Mouse (Mus musculus) testis, postnatal 14 days (tissue): ENCODE measurements around the gene Kansl1l.

ENCODE experiments used
- DNase-seq: peaks from one replicate; pipeline ENCODE4 v3.0.0; 2021; ENCODE audit warnings: low spot score

Gene Kansl1l

GRCm38 (mm10) chr1:66816837-66817452, 417 bp downstream of the Kansl1l start:
- DNase-seq = peak; percentile 92

DNA sequence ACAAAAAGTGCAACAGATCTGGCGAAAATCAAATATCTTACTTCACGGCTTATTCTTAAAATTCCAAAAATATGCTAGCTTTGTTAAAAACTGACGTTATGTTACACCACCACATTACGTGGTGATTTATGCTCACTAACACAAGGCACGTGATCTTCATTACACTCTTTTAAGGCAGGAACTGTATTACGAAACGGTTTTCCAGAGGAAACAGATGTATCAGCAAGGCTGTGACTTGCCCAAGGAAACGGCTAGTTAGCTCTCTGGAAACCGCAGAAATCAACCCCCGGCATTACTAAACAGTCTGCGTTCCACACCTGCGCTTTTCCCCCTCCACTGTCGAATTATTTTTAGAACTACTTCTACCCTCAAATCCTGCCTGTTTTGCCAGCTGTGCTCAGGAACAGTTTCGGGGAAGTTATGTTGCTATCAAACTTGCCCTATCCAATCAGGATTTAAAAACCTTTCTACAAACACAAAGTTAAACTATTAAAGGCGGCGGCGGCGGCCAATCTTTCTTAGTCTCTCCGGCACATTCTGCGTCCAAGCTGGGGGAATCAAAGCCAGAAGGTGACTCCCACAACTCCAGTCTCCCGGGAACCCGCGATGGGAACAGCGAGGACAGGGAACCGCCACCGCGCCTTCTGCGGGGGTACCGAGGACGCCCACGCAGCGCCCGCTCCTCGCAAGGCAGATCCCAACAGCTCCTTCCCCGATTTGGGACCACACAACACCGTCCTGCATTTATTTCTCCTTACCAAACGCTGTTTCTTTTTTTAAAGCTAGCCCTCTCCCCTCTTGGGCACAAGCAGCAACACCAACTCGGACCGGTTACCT, 1.2 kb downstream of the Kansl1l start:
- DNase-seq = peak; percentile 81

DNA sequence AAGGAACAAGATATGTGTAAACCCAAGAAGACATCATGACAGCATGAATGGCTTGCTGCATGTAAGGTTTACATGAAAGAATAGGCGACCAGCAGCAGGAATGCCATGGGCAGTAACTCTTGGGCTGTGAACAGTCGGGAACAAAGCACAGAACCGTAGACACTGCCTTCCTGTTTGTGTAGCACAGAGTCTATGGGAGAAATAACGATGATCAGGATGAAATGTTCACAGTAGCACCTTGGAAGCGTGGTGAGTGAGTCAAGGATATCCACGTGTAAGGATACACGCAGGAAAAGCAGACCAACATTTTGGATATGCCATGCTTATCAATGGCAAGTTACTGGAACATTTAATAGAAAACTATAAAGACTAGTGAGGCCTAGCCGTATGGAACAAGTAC, 2.6 kb downstream of the Kansl1l start:
- no peak for DNase-seq

DNA sequence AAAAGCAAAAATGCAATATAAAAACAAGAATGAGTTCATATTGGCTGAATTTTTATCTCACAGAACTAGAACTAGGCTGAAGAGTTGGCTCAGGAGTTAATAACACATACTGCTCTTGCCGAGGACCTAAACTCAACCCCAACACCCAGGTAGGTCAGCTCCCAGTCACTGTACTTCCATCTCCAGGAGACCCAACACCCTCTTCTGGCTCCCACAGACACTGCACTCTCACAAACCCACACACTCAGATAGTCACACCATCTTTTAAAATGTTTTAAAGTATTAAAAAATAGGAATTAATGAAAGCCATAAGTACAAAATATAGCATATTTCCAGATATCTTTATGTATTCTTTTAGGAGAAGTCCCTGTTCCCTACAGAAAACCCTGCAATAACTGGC, 4.2 kb downstream of the Kansl1l start:
- DNase-seq = no peak

DNA sequence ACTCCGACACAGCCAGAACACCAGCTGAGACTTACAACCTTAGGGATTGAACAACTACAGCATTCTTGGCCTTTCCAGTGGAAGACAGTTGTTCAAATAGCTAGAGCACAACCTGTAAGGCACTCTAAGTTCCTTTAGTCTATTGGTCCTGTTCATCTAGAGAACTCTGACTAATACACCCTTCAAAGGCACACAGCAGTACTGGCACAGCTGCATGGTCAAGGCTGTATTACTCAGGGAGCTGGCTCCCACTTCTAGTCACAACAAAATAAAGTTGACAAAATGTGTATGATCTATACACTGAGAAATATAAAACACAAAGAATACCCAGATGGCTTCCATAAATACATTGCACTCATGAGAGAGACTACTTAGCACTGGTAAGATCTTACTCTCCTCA, 10.5 kb downstream of the Kansl1l start:
- no peak for DNase-seq

GRCm38 (mm10) chr1:66805408-66805807, 12.0 kb downstream of the Kansl1l start:
- DNase-seq = no peak

- no peak for DNase-seq
Measured at GRCm38 (mm10) chr1:66804710-66805109, 12.7 kb downstream of the Kansl1l start.

GRCm38 (mm10) chr1:66797962-66798361, 19.4 kb downstream of the Kansl1l start:
- DNase-seq = no peak

GRCm38 (mm10) chr1:66792838-66793466, 24.4 kb downstream of the Kansl1l start:
- no peak for DNase-seq

GRCm38 (mm10) chr1:66782296-66782695, 35.1 kb downstream of the Kansl1l start:
- no peak for DNase-seq

DNA sequence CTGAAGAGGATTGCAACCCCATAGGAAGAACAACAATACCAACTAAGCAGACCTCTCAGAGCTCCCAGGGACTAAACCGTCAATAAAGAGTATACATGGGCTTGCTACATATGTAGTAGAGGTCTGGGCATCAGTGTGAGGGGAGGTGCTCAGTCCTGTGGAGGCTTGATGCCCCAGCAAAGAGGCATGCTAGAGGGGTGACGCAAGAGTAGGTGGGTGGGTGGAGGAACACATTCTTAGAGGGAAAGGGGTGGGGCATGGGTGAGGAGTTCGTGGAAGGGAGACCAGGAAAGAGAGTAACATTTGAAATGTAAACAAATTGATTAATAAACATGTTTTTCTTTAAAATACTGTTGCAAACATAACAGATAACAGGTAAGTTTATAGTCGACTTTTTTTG, 36.3 kb downstream of the Kansl1l start:
- no peak for DNase-seq

DNA sequence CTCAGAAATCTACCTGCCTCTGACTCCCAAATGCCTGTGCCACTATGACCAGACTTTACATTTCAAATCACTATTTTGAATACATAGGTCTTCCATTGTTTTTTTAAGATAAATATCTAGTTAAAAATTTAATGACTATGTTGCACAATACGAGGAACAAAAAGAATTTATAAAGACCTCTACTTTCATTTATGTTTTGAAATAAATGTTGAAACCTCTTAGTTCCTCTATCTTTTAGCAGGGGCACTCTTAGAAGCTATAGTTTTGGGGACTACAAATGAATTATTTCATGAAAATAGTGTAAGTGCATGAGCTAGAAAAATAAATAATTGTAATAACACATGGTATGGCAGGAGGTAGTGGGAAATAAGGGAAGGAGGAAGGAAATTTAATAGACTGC, 38.6 kb downstream of the Kansl1l start:
- DNase-seq = no peak

- DNase-seq = no peak
Measured at GRCm38 (mm10) chr1:66777878-66778277, 39.5 kb downstream of the Kansl1l start.

DNA sequence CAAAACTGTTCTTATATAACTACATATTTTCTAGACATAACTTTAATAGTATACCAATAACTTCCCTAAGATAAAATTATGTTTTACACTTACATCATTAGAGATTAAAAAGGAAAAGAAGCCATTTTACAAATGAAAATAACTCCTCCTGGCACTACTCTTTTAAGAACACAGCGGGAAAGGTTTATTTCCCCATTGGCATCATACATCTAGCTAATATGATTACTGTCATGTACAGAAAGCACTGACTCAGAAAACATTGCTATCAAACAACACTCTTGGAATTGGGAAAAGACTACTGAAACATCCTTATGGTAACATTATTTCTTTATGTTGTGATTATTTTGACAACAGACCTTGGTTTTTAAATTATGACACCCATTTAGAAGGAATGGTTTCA, 48.6 kb downstream of the Kansl1l start:
- no peak for DNase-seq

- no peak for DNase-seq
Measured at GRCm38 (mm10) chr1:66730581-66730980, 86.8 kb downstream of the Kansl1l start.

GRCm38 (mm10) chr1:66712859-66713258, 104.5 kb downstream of the Kansl1l start:
- DNase-seq = no peak

DNA sequence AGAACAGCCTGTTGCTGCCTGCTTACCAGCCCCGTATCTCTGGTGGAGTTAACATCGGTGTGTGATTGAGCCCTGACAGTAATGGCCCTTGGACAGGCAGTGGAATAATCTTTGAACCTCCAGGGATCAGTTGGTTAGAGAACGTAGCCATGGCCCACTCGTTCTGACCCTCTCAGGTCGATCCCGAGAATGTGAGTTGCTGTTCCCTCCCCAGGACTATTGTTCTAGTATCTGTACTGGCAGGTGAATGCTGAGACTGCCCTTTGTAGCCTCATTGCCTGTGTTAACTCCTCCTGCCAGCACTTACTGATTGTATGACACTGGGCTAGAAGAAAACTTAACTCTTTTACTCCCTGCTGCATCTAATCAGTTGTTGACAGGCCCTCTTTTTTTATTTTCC, 112.8 kb downstream of the Kansl1l start:
- DNase-seq = no peak

- DNase-seq = no peak
Measured at GRCm38 (mm10) chr1:66702623-66703345, 114.6 kb downstream of the Kansl1l start.

DNA sequence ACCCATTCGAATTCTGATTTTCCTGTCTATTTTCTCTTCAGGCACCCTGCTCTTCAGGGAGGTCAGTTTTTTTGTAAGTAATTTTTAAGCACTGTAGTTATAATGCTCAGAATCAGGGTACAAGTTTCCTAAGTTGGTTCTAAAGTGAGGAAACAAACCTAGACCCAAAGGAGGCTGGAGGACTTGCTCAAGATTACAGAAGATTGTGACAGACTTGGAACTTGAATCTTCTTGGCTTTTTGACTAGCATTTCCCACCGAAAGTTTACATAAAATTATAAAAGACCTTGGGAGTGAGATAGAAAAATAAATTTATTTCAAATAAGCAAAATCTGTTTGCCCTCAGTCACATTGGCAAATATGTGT, 115.8 kb downstream of the Kansl1l start:
- DNase-seq = no peak

- DNase-seq = peak; percentile 93
Measured at GRCm38 (mm10) chr1:66700693-66701575, 116.4 kb downstream of the Kansl1l start, which contains the start of gene Rpe. Rpe (plus strand) TSS chr1:66700831.

DNA sequence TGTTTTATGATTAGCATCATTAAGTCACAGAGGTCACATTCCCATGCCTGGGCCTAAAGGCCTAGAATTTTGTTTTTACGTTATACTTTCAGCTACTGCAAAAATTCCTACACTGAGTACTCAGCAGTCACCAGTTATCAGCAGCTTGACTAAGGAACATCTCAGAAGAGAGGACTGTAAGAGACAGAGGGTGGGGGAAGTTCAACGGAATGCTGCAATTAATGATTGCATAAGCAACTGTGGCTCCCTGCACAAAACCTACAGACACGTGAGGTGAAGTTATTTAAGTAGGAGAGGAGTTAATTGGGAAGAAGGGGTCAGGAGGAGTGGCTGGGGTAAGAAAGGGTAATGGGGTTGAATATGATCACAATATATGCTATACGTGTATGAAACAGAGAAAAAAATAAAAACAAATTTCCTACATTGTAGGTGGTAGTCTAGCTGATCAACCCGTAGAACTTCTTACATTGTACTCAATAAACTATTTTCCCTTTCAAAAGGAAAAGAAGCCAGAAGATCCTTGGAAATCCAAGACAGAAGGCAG, 117.1 kb downstream of the Kansl1l start:
- no peak for DNase-seq
